Mouse (Mus musculus) cerebral cortex, adult 2 months (tissue): Measurements from ENCODE around the gene Fstl4.

Source experiments
- WGBS: fragments of 180-500 bp; shearing (Covaris S2); methylation state at CpG from one replicate; pipeline ENCODE4 v1.1.7; 2018; 5-methylcytosine and 5-hydroxymethylcytosine counted together

The Fstl4 gene

GRCm38 (mm10) chr11:52915648-52916047 lies 151.2 kb downstream of the Fstl4 start:
- 66% methylated on average over 2 of the region's 2 CpGs for WGBS

- WGBS, result 26% methylated on average over 15 of the region's 15 CpGs
Measured at GRCm38 (mm10) chr11:52919231-52919960, 155.0 kb downstream of the Fstl4 start.

GRCm38 (mm10) chr11:52924196-52924595 lies 159.8 kb downstream of the Fstl4 start:
- WGBS, result 59% methylated on average over 2 of the region's 2 CpGs

- WGBS, result 65% methylated on average over 4 of the region's 4 CpGs
Measured at GRCm38 (mm10) chr11:52928321-52928720, 163.9 kb downstream of the Fstl4 start.

- WGBS, result 73% methylated on average over 12 of the region's 12 CpGs
Measured at GRCm38 (mm10) chr11:52939336-52940070, 175.1 kb downstream of the Fstl4 start.

GRCm38 (mm10) chr11:52942967-52943366 lies 178.5 kb downstream of the Fstl4 start:
- 61% methylated on average over 6 of the region's 6 CpGs for WGBS

GRCm38 (mm10) chr11:52954995-52955394 lies 190.6 kb downstream of the Fstl4 start:
- 58% methylated on average over 3 of the region's 3 CpGs for WGBS

GRCm38 (mm10) chr11:52968809-52969208 lies 204.4 kb downstream of the Fstl4 start:
- 57% methylated on average over 9 of the region's 9 CpGs for WGBS

- WGBS, result 52% methylated on average over 6 of the region's 6 CpGs
Measured at GRCm38 (mm10) chr11:52970396-52970795, 206.0 kb downstream of the Fstl4 start.

GRCm38 (mm10) chr11:52986986-52987385 lies 222.6 kb downstream of the Fstl4 start:
- 88% methylated on average over 8 of the region's 8 CpGs for WGBS

GRCm38 (mm10) chr11:52994688-52995087 lies 230.3 kb downstream of the Fstl4 start:
- 82% methylated on average over 5 of the region's 5 CpGs for WGBS

GRCm38 (mm10) chr11:52996434-52997093 lies 232.1 kb downstream of the Fstl4 start:
- WGBS, result 81% methylated on average over 16 of the region's 16 CpGs

- 31% methylated on average over 4 of the region's 4 CpGs for WGBS
Measured at GRCm38 (mm10) chr11:52997421-52997820, 233.0 kb downstream of the Fstl4 start.

- WGBS, result 92% methylated on average over 11 of the region's 11 CpGs
Measured at GRCm38 (mm10) chr11:53000226-53000625, 235.8 kb downstream of the Fstl4 start.

GRCm38 (mm10) chr11:53003361-53003760 lies 238.9 kb downstream of the Fstl4 start:
- WGBS, result 93% methylated on average over 7 of the region's 7 CpGs

GRCm38 (mm10) chr11:53003811-53004210 lies 239.4 kb downstream of the Fstl4 start:
- 86% methylated on average over 9 of the region's 9 CpGs for WGBS

GRCm38 (mm10) chr11:53009597-53009996 lies 245.2 kb downstream of the Fstl4 start:
- WGBS, result 79% methylated on average over 7 of the region's 7 CpGs

GRCm38 (mm10) chr11:53011996-53012505 lies 247.6 kb downstream of the Fstl4 start:
- 60% methylated on average over 6 of the region's 6 CpGs for WGBS

- WGBS, result 77% methylated on average over 5 of the region's 5 CpGs
Measured at GRCm38 (mm10) chr11:53013906-53014305, 249.5 kb downstream of the Fstl4 start.

- WGBS, result 87% methylated on average over 7 of the region's 7 CpGs
Measured at GRCm38 (mm10) chr11:53016358-53017021, 252.1 kb downstream of the Fstl4 start.

- WGBS, result 81% methylated on average over 3 of the region's 3 CpGs
Measured at GRCm38 (mm10) chr11:53019509-53019908, 255.1 kb downstream of the Fstl4 start.

GRCm38 (mm10) chr11:53024403-53024802 lies 260.0 kb downstream of the Fstl4 start:
- 78% methylated on average over 6 of the region's 6 CpGs for WGBS
